Mouse (Mus musculus): ENCODE results near the gene Zbtb12. TPM values are rescaled to one million over a fixed set of nuclear protein-coding genes. Genes with fewer than 3 reads are reported as not detected.
A peak's percentile ranks its signal among the peaks of the same experiment; 100 is the strongest.

Zbtb12 gene
- total RNA-seq, 2 experiments from 2014 or later: 10.7 to 11.4 TPM

DNA sequence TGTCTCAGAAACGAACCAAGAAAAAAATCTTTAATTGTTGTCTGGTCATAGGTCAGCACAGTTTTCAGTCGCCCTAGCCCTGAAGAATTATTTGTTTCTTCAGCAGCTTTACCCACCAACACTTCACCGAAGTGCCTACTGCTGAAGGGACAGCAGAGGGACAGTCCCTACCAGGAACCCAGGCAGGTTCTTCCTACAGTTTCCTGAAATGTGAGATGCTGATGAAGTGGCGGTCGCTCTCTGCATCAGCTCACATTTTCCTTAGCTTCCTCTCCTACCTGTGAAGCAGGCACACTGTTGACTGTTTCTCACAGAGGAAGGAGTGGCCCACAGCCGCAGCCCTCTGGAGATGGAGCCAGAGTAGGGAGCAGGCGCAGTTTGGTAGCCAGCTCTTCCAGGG is 13.3 kb upstream of the Zbtb12 start:
- no peak for DNase-seq (ENCODE audit: low spot score in 2 of 2)

DNA sequence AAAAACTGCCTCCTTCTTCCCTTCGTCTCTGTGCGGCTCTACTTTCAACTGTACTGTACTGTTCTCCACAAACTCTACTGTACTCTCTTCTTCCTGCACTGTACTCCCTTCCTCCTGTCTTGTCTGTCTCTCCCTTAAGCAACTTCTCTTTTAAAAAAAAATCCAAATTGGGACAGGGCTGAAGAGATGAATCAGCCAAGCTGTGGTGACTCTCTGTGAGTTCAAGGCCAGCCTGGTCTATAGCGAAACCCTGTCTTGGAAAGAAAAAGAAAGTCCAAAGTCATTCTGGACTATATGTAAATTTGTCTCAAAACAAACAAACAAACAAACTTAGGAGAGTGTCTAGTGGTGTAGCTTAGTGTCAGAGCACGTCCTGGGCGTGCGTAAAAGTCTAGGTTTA is 5.0 kb upstream of the Zbtb12 start:
- DNase-seq (ENCODE audit: low spot score in 2 of 2): no peak

GRCm38 (mm10) chr17:34881166-34881565 is 1.9 kb downstream of the Zbtb12 start:
- DNase-seq (ENCODE audit: low spot score in 2 of 2): no peak

DNA sequence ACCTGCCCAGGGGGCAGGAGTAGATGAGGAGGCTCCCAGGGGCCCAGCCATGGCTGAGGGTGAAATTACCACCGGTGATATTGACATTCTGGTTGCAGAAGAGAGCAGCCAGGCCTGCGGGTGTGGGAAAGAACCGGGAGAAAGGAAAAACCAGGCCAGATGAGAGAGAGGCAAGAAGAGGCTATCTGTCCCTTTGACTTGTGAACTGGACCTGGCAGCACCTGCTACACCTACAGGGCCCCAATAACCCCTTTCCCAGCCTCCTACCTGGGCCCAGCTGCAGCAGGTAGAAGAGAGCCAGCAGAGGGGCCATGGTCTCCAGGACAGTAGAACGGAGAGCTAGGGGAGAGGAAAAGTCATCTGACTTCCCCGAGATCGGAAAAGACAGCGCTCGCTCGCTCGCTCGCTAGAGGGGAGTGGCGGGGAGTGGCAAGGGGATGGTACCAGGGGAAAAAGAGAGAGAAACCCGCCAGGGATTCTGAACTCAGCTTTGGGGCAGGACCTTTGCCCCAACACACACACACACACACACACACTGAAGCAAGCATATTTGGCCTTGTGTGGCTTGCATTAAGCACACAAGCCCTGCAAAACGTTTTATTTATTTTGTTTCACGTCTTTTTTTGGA is 2.5 kb downstream of the Zbtb12 start, which contains the start of gene Gm20547:
Gene Gm20547 (minus strand): TSS at position 360 of the 628 bp plus-strand sequence.
- DNase-seq (ENCODE audit: low spot score in 2 of 2): no peak

- DNase-seq (ENCODE audit: low spot score in 2 of 2): no peak
Measured at GRCm38 (mm10) chr17:34883332-34883731, 4.0 kb downstream of the Zbtb12 start.

GRCm38 (mm10) chr17:34884704-34885103 is 5.4 kb downstream of the Zbtb12 start:
- DNase-seq (ENCODE audit: low spot score in 2 of 2): no peak

DNA sequence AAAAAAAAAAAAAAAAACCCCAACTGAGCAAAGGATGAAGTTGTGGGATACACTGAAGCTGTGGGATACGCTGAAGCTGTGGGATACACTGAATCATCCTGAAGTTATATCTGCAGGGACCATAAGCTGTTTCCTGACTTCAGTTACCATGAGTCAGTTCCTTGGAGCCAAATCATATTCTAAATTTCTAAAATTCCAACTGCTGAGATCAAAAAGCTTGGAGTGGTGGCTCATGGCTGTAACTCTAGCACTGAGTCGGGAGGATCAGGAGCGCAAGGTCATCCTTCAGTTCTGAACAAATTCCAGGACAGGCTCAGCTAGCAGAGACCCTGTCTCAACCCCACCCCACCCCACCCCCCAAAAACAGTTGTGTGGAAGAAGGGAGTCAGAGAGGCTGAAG is 6.3 kb downstream of the Zbtb12 start:
- no peak for DNase-seq (ENCODE audit: low spot score in 2 of 2)

DNA sequence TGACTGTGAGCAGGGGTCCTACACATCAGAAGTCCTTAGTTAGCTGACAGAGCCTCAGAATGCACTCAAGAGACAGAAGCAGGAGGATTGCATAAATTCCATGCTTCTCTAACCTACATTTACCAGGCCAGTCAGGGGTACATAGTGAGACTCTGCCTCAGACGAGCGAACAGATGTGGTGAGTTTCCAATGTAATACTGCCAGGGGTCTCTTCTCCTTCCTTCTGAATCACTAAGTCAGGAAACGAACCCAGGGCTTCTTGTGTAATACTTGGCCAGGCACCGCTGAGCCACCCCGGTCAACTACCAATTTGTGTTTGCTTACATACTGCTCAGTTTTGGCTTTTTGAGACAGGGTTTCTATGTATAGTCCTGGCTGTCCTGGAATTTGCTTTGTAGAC is 8.7 kb downstream of the Zbtb12 start:
- DNase-seq (ENCODE audit: low spot score in 2 of 2): no peak

- DNase-seq (ENCODE audit: low spot score in 2 of 2): no peak
Measured at GRCm38 (mm10) chr17:34890074-34890743, 10.9 kb downstream of the Zbtb12 start.

DNA sequence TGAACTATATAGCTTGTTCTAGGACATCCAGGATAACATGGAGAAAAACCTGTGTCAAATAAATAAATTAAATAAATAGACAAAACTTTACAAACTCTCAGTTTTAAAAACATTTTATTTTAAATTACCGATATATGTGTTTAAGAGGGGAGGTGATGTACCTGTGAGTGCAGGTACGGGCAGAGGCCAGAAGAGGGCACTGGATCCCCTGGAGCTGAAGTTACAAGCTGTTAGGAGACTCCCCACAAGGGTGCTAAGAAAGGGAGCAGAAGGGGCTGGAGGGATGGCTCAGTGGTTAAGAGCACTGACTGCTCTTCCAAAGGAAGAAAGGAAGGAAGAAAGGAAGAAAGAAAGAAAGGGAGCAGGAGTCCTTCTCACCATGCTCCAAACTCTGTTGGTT is 12.1 kb downstream of the Zbtb12 start:
- DNase-seq (ENCODE audit: low spot score in 2 of 2): no peak

DNA sequence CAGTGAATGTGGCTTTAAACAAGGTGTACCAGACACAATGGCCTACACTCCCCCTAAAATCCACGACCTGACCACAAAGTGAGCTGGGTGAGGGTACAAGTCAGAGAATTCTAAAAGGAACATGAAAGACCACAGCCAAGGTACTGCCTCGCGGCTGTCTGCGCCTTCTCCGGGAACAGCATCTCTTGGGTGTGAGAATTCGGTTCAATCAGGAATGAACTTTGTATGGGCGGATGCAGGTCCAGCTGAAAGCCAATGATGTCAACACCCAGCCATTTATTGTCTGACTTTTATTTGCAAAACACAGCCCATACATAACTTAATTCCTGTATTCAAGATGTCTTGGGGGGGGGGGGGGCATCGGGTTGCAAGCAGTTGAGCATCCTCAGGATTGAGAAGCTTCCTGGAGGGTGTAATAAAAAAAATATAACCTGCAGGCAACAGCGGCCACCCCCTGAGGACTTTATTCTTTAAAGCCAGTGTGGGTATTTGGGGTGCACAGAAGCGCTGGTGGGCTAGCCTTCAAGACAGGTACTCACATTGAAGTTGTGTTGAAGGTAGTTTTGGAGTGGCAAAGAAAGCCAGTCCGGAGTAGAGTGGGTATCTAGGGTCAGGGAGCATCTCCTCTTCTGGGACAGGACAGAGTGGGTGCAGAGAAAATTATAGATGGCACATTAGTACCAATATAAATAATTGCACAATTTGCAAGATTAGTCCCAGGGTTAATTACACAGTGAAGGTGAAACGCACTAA is 14.0 kb downstream of the Zbtb12 start:
- no peak for DNase-seq (ENCODE audit: low spot score in 2 of 2)

DNA sequence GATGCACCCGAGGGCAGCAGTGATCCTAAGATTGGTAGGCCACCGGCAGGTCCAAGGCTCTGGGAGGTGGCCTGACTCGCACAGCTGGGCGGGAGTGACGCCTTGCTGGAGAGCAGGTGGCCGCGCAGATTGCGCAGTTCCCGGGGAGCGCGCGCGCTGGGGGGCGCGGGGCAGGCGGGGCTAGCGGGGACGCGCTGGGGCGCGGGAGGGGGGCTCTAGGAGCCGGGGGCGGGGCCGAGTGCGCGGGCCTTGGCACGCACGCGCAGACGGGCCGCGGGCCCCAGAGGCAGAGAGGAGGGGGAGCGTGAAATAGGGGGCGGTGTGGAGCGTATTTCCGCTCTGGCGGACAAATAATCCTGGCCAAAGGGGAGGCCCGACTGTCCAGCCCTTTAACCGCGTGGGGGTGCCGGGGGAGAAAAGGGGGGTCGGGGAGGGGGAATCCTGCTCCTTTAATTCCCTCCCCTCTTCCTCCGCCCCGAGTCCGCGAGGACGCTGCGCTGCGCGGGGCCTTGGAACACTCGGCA is 14.9 kb downstream of the Zbtb12 start:
- DNase-seq (ENCODE audit: low spot score in 2 of 2): peak; percentile 91 to 94

- DNase-seq (ENCODE audit: low spot score in 2 of 2): peak in 1 of 2 experiments; percentile 60
Measured at GRCm38 (mm10) chr17:34894801-34895530, 15.7 kb downstream of the Zbtb12 start.

DNA sequence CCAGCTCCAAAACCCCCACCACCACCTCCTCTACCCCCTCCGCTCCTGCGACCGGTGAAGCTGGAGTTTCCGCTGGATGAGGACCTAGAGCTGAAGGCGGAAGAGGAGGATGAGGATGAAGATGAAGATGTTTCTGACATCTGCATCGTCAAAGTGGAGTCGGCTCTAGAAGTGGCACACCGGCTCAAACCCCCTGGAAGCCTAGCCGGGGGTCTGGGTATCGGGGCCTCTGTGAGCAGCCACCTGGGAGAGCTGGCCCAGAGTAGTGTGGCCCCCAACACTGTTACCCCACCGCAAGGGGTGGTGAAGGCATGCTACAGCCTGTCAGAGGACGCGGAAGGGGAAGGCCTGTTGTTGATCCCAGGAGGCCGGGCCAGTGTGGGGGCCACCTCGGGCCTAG is 16.4 kb downstream of the Zbtb12 start:
- no peak for DNase-seq (ENCODE audit: low spot score in 2 of 2)

- DNase-seq (ENCODE audit: low spot score in 2 of 2): no peak
Measured at GRCm38 (mm10) chr17:34896366-34896765, 17.1 kb downstream of the Zbtb12 start.

DNA sequence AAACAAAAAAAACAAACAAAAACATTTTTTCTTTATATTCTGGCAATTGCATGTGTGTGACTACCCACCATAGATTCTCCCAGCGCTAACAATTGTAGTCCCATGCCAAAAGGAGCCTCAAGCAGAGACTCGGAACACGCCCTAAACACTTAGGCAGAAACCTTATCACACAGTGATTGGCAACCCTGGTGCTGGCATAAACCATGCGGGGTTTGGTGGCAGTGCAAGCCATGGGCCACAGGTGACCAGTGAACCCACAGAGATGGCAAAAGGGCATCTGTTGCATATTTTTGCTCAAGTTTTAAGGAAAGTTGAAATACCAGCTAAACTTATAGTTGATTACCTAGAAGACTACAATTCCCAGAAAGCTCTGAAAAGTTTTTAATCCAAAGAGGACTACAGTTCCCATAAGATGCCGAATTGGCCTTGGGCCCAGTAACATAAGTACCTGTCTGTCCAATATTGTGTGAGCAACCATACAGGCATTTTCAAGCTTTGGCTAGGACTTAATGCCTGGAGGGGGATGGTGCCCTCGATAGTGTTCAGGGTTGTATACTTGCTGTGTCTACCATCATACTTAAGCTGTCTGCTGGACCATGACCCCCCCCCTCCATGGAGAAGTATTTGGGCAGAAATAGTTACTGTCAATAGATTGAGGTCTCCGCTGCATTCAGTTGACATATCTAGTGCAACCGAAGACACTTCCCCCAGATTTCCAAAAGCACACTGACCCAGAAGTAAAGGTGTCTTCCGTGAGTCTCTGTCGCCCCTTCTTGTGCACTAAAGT is 18.3 kb downstream of the Zbtb12 start:
- peak in 1 of 2 experiments; percentile 53 for DNase-seq (ENCODE audit: low spot score in 2 of 2)

- DNase-seq (ENCODE audit: low spot score in 2 of 2): peak; percentile 68 to 85
Measured at GRCm38 (mm10) chr17:34898160-34898586, 18.9 kb downstream of the Zbtb12 start, which contains the start of the genes C2 and Ehmt2. Gene C2 (minus strand): TSS chr17:34898265. Gene Ehmt2 (plus strand): TSS chr17:34898469.

DNA sequence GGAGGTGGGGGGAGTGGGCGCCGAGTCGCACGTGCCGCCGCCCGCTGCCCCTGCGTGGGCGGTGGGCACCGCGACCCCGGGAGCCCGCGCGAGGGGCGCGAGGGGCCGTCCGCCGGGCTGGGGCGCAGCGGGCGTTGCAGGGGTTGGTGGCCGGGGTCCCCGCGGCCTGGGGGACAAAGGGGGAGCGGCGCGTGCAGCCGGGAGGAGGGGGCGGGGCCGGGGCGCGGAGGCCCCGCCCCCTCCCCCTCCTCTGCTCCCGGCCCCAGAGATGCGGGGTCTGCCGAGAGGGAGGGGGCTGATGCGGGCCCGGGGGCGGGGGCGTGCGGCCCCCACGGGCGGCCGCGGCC is 19.4 kb downstream of the Zbtb12 start:
- peak in 1 of 2 experiments; percentile 47 for DNase-seq (ENCODE audit: low spot score in 2 of 2)

GRCm38 (mm10) chr17:34899053-34899889 is 20.0 kb downstream of the Zbtb12 start:
- peak in 1 of 2 experiments; percentile 57 for DNase-seq (ENCODE audit: low spot score in 2 of 2)

Data from gastrocnemius, postnatal 4 days (tissue).